Mouse (Mus musculus): ENCODE measurements at regions not wholly inside any gene's neighbourhood (a gene's known extent, or its start where the extent isn't known, plus 50 kb on each side); places are given as distances from the start of the nearest gene placed in this dataset.

DNA sequence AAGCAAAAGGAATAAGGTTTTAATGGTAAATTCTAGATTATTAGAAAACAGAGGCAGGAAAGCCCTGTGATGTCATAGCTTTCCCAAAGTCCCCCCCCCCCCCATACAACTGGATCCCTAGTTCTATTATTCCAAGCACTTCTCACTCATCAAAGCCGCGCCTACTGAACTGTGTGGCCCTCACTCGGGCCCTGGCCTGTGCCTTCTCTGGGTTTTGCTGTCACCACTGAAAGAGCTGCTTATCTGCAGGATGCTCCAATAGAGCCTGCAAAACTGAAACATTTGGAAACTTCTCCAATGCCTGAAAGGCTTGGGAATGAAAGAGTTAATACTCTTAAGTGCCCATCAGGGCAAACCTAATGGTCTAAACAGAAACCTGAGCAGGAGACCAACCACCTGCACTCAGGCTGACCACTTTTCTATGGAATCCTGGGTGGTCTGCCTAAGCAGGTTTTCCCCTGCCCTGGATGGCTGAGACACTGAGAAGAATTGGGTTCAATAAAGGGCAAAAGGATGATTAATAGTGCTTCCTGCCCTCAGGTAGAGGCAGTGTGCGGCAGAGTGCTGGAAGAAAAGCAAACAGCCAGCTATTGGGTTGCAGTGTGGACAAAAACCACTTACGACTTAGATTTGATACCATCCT, 318.4 kb upstream of the Prkd1 start:
- ATAC-seq (ENCODE audit: low FRiP score) (no peak), DNase-seq (ENCODE audit: low spot score) (no peak)
- H3K9ac ChIP-seq (replicated peaks; ENCODE audit: low read length, poor library complexity, severe bottlenecking) = no peak overlapping the region
- no peak for TF ChIP-seq CTCF (IDR thresholded peaks at IDR 0.05)
- no peak overlapping the region for H3K4me3 ChIP-seq (ENCODE audit: low read depth, low read length)
- WGBS = 80% methylated on average over 5 of the region's 5 CpGs
- H3K27ac ChIP-seq (ENCODE audit: low read depth, low read length) = no peak overlapping the region
- H3K36me3 ChIP-seq (ENCODE audit: insufficient read depth, low read length) = no peaks in the 10 kb centered on the region
- no peak overlapping the region for H3K4me2 ChIP-seq (ENCODE audit: low read depth, low read length, poor library complexity, severe bottlenecking)
- no peaks in the 10 kb centered on the region for H3K27me3 ChIP-seq (ENCODE audit: insufficient read depth, low read length)
- no peaks in the 10 kb centered on the region for H3K4me1 ChIP-seq (ENCODE audit: insufficient read depth, low read length)
- H3K9me3 ChIP-seq (ENCODE audit: low read length) = no peaks in the 10 kb centered on the region

DNA sequence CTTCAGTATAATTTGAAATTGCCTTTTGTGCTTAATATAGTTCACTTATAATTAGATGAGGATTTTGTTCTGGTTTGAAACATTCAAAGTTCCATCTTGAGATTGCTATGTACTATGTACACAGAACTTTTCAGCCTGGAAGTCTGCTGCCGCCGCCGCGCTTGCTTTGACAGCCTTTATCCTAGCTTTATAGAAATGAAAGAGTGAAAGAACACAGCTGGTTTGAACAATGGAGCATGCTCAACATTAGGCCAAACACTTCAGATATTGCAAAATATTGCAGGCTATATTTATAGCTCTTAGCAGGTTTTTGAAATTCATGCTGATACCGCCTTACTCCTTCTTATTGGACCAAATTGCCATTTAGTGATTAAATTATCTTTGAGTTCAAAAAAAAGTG, 305.1 kb upstream of the Prkd1 start:
- ATAC-seq (ENCODE audit: low FRiP score) = no peak
- no peaks in the 10 kb centered on the region for H3K4me1 ChIP-seq (ENCODE audit: insufficient read depth, low read length)
- no peak overlapping the region for H3K27ac ChIP-seq (ENCODE audit: low read depth, low read length)
- DNase-seq (ENCODE audit: low spot score) = no peak
- no peaks in the 10 kb centered on the region for H3K9me3 ChIP-seq (ENCODE audit: low read length)
- H3K4me2 ChIP-seq (ENCODE audit: low read depth, low read length, poor library complexity, severe bottlenecking) = no peak overlapping the region
- no peaks in the 10 kb centered on the region for H3K36me3 ChIP-seq (ENCODE audit: insufficient read depth, low read length)
- no peak overlapping the region for H3K9ac ChIP-seq (replicated peaks; ENCODE audit: low read length, poor library complexity, severe bottlenecking)
- TF ChIP-seq CTCF (IDR thresholded peaks at IDR 0.05) = no peak
- H3K27me3 ChIP-seq (ENCODE audit: insufficient read depth, low read length) = no peaks in the 10 kb centered on the region
- 93% methylated on average over 5 of the region's 5 CpGs for WGBS
- H3K4me3 ChIP-seq (ENCODE audit: low read depth, low read length) = no peak overlapping the region

DNA sequence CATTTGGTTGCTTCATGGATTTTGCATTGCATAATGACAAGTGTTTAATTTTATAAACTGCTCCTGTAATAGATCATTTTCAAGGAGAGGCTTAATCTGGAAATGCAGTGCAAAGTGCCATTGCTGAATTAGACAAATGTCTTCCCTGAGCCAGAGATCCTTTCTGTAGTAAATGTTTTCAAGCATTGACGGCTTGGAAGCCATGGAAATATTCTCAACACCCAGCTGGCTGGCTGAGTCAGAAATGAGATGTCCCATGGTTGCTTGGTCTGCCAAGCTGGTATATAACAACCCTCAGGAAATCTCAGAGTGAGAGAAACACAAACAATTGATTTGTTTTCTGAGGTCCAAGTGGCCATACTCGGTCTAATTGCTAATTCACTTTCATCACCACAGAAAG, 298.1 kb upstream of the Prkd1 start:
- ATAC-seq (ENCODE audit: low FRiP score) = no peak
- Histone ChIP-seq H3K36me3 (ENCODE audit: insufficient read depth, low read length) (no peaks in the 10 kb centered on the region), H3K9me3 (ENCODE audit: low read length) (no peaks in the 10 kb centered on the region), H3K9ac (replicated peaks; ENCODE audit: low read length, poor library complexity, severe bottlenecking) (no peak overlapping the region), H3K27me3 (ENCODE audit: insufficient read depth, low read length) (no peaks in the 10 kb centered on the region), H3K4me2 (ENCODE audit: low read depth, low read length, poor library complexity, severe bottlenecking) (no peak overlapping the region), H3K27ac (ENCODE audit: low read depth, low read length) (no peak overlapping the region), H3K4me3 (ENCODE audit: low read depth, low read length) (no peak overlapping the region), H3K4me1 (ENCODE audit: insufficient read depth, low read length) (no peaks in the 10 kb centered on the region)
- TF ChIP-seq CTCF (IDR thresholded peaks at IDR 0.05) = no peak
- DNase-seq (ENCODE audit: low spot score) = no peak
- 73% methylated on average over 2 of the region's 2 CpGs for WGBS

DNA sequence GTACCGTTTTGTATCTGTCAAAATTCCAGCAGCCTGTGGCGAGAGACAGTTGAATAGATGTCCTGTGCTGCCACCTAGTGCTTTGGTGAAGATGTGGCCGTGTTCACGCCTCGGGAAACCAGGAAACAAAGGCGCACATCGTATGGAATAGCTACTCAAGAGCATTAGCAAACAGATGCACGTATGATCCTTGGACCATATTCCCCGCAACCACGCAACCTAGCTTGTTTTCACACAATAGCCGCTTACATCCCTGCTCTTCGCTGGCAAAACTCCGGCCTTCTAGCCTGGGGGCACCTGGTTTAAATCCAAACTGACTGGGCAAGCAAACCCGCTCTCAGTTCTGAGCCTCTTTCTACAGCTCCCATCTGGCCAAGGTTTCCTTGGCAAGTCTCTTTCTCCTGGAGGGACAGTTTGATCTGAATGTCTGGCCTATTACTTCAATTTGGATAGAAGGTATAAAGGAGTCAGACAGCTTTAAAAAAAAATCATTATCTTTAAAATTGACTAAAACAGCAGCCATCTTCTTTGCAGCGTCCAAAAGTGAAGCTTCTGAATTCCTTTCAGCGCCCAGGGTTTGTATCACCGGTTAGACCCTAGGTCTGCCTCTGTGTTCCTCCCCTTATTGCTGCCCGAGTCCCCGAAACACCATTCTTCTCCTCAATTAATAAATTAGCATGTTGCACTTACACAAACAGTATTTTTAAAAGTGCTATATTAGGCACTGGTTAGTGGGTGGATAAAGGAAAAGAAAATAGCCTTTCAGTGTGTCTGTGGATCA, 295.0 kb upstream of the Prkd1 start:
- WGBS = 19% methylated on average over 19 of the region's 19 CpGs
- H3K9me3 ChIP-seq (ENCODE audit: low read length) = no peaks in the 10 kb centered on the region

DNA sequence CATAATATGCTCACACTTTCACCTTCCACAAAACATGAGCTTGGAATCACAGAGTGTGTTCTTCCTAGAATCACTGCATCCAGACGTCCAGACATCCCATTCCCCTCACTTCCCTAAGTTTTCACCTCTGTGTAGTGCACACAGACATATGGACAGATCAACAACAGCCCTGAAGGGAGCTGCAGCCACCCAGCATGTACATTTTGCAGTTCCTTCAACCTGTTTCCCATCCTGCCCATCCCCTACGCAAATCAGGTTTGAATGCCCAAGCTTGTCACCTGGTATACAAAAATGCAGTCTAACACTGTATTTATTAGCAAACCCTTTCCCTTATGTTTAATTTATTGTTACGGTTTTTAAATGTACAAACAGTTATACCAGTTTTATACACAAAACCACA, 294.4 kb upstream of the Prkd1 start:
- peak overlapping the region; percentile 65; the same call in 1 of the 2 replicates for H3K9ac ChIP-seq (replicated peaks; ENCODE audit: low read length, poor library complexity, severe bottlenecking)
- peak; percentile 63 for ATAC-seq (ENCODE audit: low FRiP score)
- no peaks in the 10 kb centered on the region for H3K4me1 ChIP-seq (ENCODE audit: insufficient read depth, low read length)
- DNase-seq (ENCODE audit: low spot score) = no peak
- no peaks in the 10 kb centered on the region for H3K9me3 ChIP-seq (ENCODE audit: low read length)
- H3K36me3 ChIP-seq (ENCODE audit: insufficient read depth, low read length) = no peaks in the 10 kb centered on the region
- no peak overlapping the region for H3K27ac ChIP-seq (ENCODE audit: low read depth, low read length)
- no peaks in the 10 kb centered on the region for H3K27me3 ChIP-seq (ENCODE audit: insufficient read depth, low read length)
- H3K4me2 ChIP-seq (ENCODE audit: low read depth, low read length, poor library complexity, severe bottlenecking) = no peak overlapping the region
- 44% methylated on average over 3 of the region's 3 CpGs for WGBS
- peak overlapping the region; percentile 33; the same call in 1 of the 2 replicates for H3K4me3 ChIP-seq (ENCODE audit: low read depth, low read length)
- no peak for TF ChIP-seq CTCF (IDR thresholded peaks at IDR 0.05)

More for the DNA sequence above, 295.0 kb upstream of the Prkd1 start:
- Histone ChIP-seq H3K27me3 (ENCODE audit: insufficient read depth, low read length) (no peaks in the 10 kb centered on the region), H3K4me1 (ENCODE audit: insufficient read depth, low read length) (no peaks in the 10 kb centered on the region), H3K9ac (replicated peaks; ENCODE audit: low read length, poor library complexity, severe bottlenecking) (peak overlapping the region; percentile 65), H3K36me3 (ENCODE audit: insufficient read depth, low read length) (no peaks in the 10 kb centered on the region), H3K4me3 (ENCODE audit: low read depth, low read length) (peak overlapping the region; percentile 33), H3K4me2 (ENCODE audit: low read depth, low read length, poor library complexity, severe bottlenecking) (peak overlapping the region; percentile 54), H3K27ac (ENCODE audit: low read depth, low read length) (0 out of 2 replicates have a peak overlapping the region, but pooled peaks have one; percentile 39)
- ATAC-seq (ENCODE audit: low FRiP score) (peak; percentile 88), DNase-seq (ENCODE audit: low spot score) (peak; percentile 94)
- TF ChIP-seq CTCF (IDR thresholded peaks at IDR 0.05) = peak; percentile 93

DNA sequence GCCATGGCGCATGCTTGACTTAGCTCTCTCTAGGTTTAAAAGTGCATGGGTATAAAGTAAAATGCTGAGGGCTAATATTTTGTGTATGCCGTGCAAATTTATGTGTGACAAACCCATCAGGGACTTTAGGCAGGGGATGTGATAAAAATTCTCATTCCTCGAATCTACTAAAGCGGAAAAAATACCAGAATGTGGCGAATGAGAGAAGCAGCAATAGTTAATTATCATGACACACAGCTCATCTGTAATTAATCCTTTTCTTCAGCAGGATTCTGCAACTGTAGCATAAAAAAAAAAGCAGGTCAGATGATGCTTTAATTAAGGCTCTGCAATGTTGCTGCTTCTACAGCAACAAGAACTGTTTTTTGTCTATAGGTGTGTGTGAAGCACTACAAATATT, 286.6 kb upstream of the Prkd1 start:
- TF ChIP-seq CTCF (IDR thresholded peaks at IDR 0.05) = no peak
- WGBS = 56% methylated on average over 5 of the region's 5 CpGs
- Histone ChIP-seq H3K36me3 (ENCODE audit: insufficient read depth, low read length) (no peaks in the 10 kb centered on the region), H3K27ac (ENCODE audit: low read depth, low read length) (peak overlapping the region; percentile 32; the same call in 1 of the 2 replicates), H3K9ac (replicated peaks; ENCODE audit: low read length, poor library complexity, severe bottlenecking) (no peak overlapping the region), H3K4me2 (ENCODE audit: low read depth, low read length, poor library complexity, severe bottlenecking) (no peak overlapping the region), H3K9me3 (ENCODE audit: low read length) (no peaks in the 10 kb centered on the region), H3K27me3 (ENCODE audit: insufficient read depth, low read length) (no peaks in the 10 kb centered on the region), H3K4me3 (ENCODE audit: low read depth, low read length) (no peak overlapping the region), H3K4me1 (ENCODE audit: insufficient read depth, low read length) (no peaks in the 10 kb centered on the region)
- ATAC-seq (ENCODE audit: low FRiP score) (no peak), DNase-seq (ENCODE audit: low spot score) (no peak)

All from midbrain, postnatal 0 days (tissue).